Mouse (Mus musculus): Measurements from ENCODE around the gene Slc39a5.

Slc39a5 gene

GRCm38 (mm10) chr10:128376455-128377211, 24.4 kb downstream of the Slc39a5 start, which contains the start of gene Ankrd52:
Ankrd52 (plus strand) TSS chr10:128377115.
- peak; percentile 38 for DNase-seq (ENCODE audit: low read depth, low spot score)

- no peak for DNase-seq (ENCODE audit: low read depth, low spot score)
These were observed 25.0 kb downstream of the Slc39a5 start for GRCm38 (mm10) chr10:128376099-128376454.

- peak; percentile 85 for DNase-seq (ENCODE audit: low read depth, low spot score)
These were observed 26.6 kb downstream of the Slc39a5 start for GRCm38 (mm10) chr10:128374393-128374792.

GRCm38 (mm10) chr10:128372989-128373748, 27.9 kb downstream of the Slc39a5 start:
- DNase-seq (ENCODE audit: low read depth, low spot score): peak; percentile 70

- no peak for DNase-seq (ENCODE audit: low read depth, low spot score)
These were observed 28.9 kb downstream of the Slc39a5 start for GRCm38 (mm10) chr10:128372142-128372541.

GRCm38 (mm10) chr10:128370601-128371000, 30.4 kb downstream of the Slc39a5 start:
- DNase-seq (ENCODE audit: low read depth, low spot score): peak; percentile 81

GRCm38 (mm10) chr10:128370021-128370420, 31.0 kb downstream of the Slc39a5 start:
- DNase-seq (ENCODE audit: low read depth, low spot score): peak; percentile 84

- peak; percentile 36 for DNase-seq (ENCODE audit: low read depth, low spot score)
These were observed 31.4 kb downstream of the Slc39a5 start for GRCm38 (mm10) chr10:128369599-128369998.

GRCm38 (mm10) chr10:128369218-128369543, 31.8 kb downstream of the Slc39a5 start:
- DNase-seq (ENCODE audit: low read depth, low spot score): no peak

- peak; percentile 91 for DNase-seq (ENCODE audit: low read depth, low spot score)
These were observed 32.4 kb downstream of the Slc39a5 start, which contains the start of gene Coq10a for GRCm38 (mm10) chr10:128368402-128369217. Coq10a (minus strand) TSS chr10:128368997.

- no peak for DNase-seq (ENCODE audit: low read depth, low spot score)
These were observed 33.1 kb downstream of the Slc39a5 start for GRCm38 (mm10) chr10:128367899-128368401.

- DNase-seq (ENCODE audit: low read depth, low spot score): peak; percentile 71
These were observed 38.5 kb downstream of the Slc39a5 start for GRCm38 (mm10) chr10:128362568-128362967.

- no peak for DNase-seq (ENCODE audit: low read depth, low spot score)
These were observed 39.2 kb downstream of the Slc39a5 start for GRCm38 (mm10) chr10:128361836-128362235.

- no peak for DNase-seq (ENCODE audit: low read depth, low spot score)
These were observed 41.8 kb downstream of the Slc39a5 start for GRCm38 (mm10) chr10:128359226-128359625.

- DNase-seq (ENCODE audit: low read depth, low spot score): peak; percentile 67
These were observed 42.2 kb downstream of the Slc39a5 start for GRCm38 (mm10) chr10:128358796-128359195.

GRCm38 (mm10) chr10:128347541-128347940, 53.5 kb downstream of the Slc39a5 start:
- peak; percentile 33 for DNase-seq (ENCODE audit: low read depth, low spot score)
